Mouse (Mus musculus): Measurements from ENCODE around the gene Hmga1.
A peak's percentile ranks its signal among the peaks of the same experiment; 100 is the strongest.

Hmga1 gene

DNA sequence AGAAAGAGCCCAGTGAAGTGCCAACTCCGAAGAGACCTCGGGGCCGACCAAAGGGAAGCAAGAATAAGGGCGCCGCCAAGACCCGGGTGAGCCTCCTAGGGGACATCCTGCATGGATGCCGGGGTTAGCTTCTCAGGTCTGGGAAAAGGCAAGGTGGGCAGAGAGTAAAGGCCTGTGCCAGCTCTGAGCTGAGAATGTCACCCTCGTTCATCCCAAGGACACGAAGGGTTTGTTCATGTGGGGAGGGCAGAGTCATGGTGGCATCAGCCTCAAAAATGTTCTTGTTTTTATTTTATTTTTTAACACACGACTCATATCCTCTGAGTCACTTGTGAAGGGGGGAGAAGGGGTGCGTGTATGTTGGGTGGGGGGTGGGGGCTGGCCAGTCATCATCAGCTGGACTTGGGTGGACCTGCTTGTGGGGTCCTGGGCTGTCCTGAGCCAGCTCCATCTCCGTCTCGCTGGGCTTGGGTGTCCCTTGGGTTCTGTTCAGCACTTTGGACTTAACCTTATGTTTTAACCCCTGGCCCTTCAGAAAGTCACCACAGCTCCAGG, 4.7 kb downstream of the Hmga1 start:
- DNase-seq, result no peak

DNA sequence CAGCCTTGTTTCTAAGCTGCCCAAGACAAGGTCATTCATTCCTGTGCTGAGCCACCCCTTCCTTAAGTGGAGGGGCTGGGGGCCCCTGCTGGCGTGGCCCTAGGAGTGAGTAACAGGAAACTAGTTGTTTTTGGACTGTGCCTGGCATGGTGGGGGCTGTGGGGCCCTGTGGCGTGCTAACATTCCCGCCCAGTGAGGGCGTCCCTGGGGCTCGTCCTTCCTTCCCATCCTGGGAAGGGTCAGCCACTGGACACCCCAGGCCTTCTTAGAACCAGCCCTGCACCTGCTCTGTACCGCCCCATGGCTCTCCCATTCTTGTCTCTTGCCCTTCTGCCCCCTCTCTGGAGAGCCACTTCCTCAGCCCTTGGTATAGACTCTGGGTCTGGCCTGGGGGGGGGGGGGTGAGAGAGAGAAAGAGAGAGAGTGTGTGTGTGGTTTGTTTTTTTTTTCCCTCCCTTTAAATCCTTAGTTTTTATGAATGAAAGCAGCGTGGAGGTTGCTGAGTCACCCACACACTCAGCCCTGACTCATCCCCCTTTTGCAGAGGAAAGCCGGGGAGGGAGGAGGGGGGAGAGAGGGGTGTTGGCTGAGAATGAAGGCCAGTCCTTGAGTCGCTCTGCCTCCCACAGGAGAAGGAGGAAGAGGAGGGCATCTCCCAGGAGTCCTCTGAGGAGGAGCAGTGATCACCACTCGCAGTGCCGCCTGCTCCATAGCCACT, 5.7 kb downstream of the Hmga1 start:
- no peak for DNase-seq

- DNase-seq, result peak in 1 of 2 experiments; percentile 59
These were observed 7.5 kb downstream of the Hmga1 start for GRCm38 (mm10) chr17:27563771-27564244.

GRCm38 (mm10) chr17:27564391-27565162, 8.3 kb downstream of the Hmga1 start:
- peak in 1 of 2 experiments; percentile 64 for DNase-seq

DNA sequence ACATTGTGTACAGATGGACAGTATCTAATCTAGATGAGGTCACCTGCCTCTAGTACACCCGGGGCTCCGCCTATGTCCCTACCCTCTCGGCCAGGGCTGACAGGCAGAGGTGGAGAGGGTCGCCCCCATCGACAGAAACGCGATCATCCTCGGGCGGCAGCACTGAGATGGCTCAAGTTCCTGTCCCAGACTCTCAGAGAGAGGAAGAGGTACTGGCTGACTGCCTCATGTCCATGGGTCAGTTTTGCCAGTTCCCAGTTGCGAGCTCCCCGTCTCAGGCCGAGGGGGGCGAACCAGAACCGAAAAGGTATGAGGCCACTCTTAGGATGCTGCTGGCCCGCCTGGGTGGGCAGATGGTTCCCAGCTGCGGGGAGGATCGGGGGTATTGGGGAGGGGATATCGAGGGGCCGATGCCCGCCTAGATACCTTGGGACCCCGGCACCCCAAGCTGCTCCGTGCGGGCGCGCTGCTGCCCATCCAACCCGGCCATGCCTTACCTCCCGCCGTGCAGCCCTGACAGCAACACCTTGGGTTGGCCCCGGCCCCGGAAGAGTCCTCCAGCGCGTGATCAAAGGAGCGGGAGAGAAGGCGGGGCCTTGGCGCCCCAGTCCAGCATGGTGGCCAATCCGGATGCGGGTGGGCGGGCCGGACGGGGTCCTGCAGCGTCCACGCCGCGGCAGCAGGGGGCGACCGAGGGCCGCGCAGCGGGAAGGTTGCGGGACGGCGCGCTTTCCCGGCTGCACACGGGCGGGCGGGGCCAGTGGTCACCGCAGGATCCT, 9.1 kb downstream of the Hmga1 start, which contains the start of gene AI413582:
Gene AI413582 (minus strand): TSS at position 594 of the 779 bp plus-strand sequence.
- DNase-seq, result peak; percentile 99

DNA sequence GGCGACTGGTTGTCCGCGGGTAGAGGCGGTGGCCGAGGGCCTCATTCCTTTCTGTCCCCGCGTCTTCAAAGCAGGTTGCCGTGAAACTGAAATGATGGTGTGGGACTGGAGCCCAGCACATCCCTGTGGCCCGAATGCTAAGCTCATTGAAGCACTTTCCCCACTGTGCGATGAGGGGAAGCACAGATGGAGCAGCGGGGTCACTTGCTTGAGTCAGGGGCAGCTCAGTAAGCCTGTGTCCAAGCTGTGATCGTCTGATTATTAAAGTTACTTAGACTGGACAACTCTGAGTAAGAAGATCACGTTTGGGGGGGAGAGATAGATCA, 9.6 kb downstream of the Hmga1 start:
- no peak for DNase-seq

GRCm38 (mm10) chr17:27568228-27568627, 11.9 kb downstream of the Hmga1 start:
- DNase-seq, result peak in 1 of 2 experiments; percentile 49

GRCm38 (mm10) chr17:27571315-27571714, 15.0 kb downstream of the Hmga1 start:
- DNase-seq, result no peak

GRCm38 (mm10) chr17:27573772-27574320, 17.5 kb downstream of the Hmga1 start:
- DNase-seq, result peak in 1 of 2 experiments; percentile 54

GRCm38 (mm10) chr17:27574470-27575115, 18.3 kb downstream of the Hmga1 start:
- DNase-seq, result peak; percentile 98

DNA sequence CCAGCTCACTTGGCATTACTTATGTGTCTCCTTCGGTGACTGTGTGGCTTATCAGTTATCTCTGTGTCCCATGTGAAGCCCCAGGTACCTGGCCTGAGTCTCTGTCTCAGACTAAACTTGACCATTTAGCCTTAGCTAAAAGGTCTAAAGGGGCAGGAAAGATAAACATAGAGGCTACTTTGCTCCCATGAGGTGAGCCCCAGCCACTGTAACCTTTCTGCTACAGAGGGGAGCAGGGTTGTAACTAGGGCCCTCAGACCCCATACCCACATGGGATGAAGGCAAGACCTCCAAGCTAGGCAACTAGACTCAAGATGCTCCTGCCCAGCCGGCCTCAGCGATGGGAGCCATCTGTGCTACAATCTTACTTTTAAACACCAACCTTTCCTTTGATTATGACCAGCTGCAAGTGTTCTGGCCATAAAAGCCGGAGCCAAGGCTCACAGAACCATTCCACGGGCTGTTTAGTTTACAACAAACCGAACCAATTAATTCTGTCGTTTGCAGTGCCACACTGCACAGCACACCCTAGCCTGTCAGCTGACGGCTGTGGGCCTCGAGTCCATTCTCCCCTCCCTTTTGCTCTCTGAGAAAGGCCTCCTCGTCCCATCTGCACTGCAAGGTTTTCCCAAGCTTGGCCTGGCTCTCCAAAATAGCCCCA, 18.9 kb downstream of the Hmga1 start:
- peak in 1 of 2 experiments; percentile 48 for DNase-seq

- DNase-seq, result no peak
These were observed 19.8 kb downstream of the Hmga1 start for GRCm38 (mm10) chr17:27576056-27576455.

DNA sequence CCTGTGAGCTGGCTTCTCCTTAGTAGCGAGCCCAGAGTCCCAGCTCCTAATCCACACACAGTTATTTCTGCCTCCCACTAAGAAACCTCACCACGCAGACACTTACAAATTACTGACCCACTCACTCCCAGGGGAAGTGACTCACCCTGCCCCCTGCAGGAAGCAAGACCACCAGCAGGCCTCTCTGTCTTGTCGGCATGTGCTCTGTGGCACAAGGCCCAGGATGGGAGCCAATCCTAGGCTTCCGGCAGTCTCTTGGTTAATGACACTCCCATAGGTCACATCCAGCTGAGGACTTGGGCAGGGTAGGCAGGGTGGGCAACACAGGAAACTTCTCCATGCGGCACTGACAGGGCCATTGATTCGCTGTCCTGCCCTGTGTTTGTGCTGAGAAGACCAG, 21.2 kb downstream of the Hmga1 start:
- peak; percentile 62 to 67 for DNase-seq

DNA sequence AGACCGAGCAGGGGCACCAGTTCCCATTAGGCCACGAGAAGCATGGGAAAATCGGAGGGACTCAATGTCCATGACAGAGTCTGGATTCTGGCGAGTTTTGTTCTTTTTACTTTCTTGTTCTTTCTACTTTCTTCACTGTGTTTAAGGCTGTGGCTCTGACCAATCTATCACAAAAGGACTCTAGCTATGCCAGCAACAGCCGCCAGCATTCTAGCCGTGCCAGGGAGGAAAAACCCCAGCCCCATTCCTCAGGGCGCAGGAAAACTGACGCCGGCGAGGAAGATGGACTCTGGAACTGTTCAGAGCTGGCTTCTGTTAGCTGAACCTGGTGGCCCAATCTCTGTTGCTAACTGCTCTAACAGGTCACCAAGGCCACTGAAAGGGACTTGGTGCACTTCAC, 22.2 kb downstream of the Hmga1 start:
- peak; percentile 59 to 69 for DNase-seq

GRCm38 (mm10) chr17:27579816-27580215, 23.5 kb downstream of the Hmga1 start:
- peak; percentile 90 to 93 for DNase-seq

- peak; percentile 55 to 57 for DNase-seq
These were observed 24.2 kb downstream of the Hmga1 start for GRCm38 (mm10) chr17:27580392-27581068.

DNA sequence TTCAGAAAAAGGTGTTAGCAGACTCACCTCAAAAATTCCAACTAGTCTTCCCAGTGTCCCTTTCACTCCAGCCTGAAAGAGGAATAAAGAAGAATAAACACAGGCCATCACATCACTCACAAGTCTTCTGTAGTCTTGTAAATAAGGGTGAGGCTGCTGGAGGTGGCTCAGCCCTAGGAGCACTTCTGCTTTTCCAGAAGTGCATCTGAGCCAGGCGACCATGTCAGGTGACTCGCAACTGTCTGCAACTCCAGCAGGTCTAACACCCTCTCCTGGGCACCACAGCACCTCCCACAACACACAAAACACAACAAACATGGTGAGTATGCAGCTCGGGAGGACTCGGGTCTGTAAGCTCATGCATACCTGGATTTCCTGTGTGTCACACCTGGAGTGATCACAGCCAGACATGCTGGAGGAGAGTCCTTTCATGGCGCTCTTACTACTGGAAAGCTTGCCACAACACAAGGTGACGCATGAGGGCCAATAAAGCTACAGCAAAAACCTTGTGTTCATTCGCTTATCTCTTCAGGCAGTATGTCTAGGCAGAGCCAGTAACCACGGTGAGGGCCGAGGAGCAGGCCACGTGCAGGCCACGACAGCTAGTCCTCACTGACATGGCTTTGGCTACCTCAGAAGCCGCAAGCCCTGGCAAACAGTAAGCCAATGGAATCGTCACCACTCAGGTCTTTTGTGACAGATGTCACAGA, 27.0 kb downstream of the Hmga1 start:
- DNase-seq, result no peak

DNA sequence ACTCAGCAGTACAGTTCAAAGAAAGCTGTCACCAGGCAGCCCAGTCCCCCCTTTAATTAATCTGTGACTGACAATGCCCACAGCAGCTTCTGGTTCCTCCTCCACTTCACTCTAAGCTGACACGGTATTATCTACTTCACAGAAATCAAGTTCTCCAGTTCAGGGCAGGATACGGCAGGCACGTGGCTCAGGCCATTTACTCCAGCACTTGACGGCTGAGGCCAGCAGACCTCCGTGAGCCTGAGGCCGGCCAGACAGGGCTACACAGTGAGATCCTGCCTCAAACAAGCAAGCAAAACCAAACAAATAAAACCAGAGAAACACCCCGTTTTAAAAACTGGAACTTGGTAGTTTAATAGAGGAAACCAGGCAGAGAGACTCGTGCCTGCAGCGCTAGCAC, 30.4 kb downstream of the Hmga1 start:
- no peak for DNase-seq

GRCm38 (mm10) chr17:27587252-27587651, 31.0 kb downstream of the Hmga1 start:
- no peak for DNase-seq

DNA sequence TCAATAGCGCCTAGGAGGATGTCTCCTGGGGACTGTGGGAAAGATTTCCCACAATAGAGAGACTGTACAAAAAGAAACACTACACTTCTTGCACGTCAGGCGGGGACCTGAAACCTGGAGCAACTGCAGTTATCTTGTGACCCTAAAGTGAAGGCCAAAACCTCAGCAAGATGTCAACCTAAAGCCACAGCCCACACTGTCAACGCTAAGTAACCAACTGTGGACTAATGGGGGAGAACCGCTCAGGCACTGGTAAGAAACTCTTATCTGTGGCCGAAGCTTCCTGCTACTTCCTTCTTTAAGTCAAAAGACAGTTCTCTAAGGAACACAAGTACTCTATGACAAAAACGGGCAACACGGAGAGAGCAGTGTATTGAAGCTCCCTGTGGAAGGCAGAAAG, 31.9 kb downstream of the Hmga1 start:
- DNase-seq, result no peak
